Mouse (Mus musculus): ENCODE measurements at regions not wholly inside any gene's neighbourhood (a gene's known extent, or its start where the extent isn't known, plus 50 kb on each side); places are given as distances from the start of the nearest gene placed in this dataset.

DNA sequence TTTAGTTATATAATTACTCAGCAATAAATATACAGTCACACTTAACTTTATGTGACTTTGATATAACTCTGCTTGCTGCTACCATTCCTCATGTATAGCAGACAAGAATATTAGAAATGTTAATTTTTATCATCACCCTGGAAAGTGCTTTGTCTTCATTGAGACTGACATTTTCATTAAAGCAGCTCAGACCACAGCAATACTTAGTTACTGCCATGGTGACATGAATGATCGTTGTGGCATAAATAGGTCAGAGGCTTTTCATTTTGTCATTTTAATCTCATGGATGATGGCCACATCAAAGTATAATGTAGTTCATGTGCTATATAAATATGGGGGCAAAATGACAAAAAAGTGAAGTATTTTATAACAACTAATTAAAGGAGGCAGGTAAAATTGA lies 498.1 kb downstream of the Slc22a22 start:
- no peak for DNase-seq (ENCODE audit: low spot score in 2 of 2)

DNA sequence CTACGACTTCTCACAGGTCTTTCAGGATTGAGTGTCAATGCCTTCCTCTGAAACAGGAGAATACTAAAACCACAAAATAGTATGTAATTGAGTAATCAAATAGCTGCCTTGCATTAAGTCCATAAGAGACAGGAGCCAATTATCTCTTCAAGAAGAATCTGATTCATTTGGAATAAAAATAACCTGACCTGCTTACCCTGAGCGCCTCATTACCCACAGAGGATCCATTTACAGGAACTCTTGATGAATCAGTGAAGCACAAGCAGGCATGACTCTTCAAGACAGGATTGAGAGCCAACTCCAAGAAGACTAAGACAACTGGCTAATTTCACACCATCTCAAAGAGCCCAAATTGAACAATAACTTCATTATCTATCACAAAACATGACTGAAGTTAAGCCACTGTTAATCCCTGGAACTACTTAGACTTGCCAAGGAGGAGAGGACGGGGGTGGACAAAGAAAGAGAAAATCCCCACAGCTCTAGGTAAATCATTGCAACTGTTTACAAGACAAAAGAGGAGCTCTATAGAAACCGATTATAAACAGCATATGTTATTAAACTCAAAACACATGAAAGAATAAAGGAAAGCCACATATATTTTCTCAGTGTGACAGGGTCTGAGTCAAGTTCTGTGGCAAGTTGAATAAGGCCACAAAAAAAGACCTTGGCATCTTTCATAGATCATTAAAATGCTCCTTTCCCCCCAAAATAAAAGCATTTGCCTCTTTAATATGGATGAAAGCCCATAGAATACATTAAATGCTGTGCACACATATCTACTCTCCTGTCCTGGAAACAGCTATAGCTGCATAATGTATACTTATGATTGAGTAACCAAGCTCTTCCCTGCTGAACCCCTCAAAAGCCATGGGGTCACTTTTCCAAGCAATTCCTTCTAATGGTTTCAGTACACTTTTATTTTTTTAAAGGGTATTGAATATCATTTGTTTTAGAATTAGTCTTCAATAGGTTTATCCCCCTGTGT lies 501.7 kb downstream of the Slc22a22 start:
- DNase-seq (ENCODE audit: low spot score in 2 of 2), result no peak

- DNase-seq (ENCODE audit: low spot score in 2 of 2), result no peak
Measured at GRCm38 (mm10) chr15:56970140-56970539, 507.3 kb downstream of the Slc22a22 start.

GRCm38 (mm10) chr15:56956356-56956755 lies 521.1 kb downstream of the Slc22a22 start:
- DNase-seq (ENCODE audit: low spot score in 2 of 2), result no peak

GRCm38 (mm10) chr15:56952176-56952575 lies 525.2 kb downstream of the Slc22a22 start:
- DNase-seq (ENCODE audit: low spot score in 2 of 2), result no peak

DNA sequence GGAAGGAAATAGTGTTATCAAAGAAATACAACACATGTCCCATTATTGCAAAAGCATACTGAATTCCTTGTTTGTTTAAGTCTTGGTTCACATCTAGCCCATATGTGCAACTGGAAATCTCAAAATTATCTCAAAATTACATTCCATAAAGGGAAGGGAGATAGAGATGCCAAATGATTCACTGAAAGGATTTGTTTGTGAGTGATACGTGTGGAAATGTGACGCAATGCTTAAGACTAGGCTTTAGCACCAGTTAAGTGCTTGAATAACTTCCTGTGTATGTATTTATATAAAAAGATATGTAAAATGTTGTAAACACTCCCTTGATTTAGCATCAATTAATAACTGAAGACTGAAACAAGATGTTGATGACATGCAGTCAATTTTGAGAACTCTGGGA lies 526.6 kb downstream of the Slc22a22 start:
- no peak for DNase-seq (ENCODE audit: low spot score in 2 of 2)

- no peak for DNase-seq (ENCODE audit: low spot score in 2 of 2)
Measured at GRCm38 (mm10) chr15:56940891-56941290, 536.5 kb downstream of the Slc22a22 start.

- no peak for DNase-seq (ENCODE audit: low spot score in 2 of 2)
Measured at GRCm38 (mm10) chr15:56896553-56896952, 580.9 kb downstream of the Slc22a22 start.

- no peak for DNase-seq (ENCODE audit: low spot score in 2 of 2)
Measured at GRCm38 (mm10) chr15:56881501-56881900, 595.9 kb downstream of the Slc22a22 start.

DNA sequence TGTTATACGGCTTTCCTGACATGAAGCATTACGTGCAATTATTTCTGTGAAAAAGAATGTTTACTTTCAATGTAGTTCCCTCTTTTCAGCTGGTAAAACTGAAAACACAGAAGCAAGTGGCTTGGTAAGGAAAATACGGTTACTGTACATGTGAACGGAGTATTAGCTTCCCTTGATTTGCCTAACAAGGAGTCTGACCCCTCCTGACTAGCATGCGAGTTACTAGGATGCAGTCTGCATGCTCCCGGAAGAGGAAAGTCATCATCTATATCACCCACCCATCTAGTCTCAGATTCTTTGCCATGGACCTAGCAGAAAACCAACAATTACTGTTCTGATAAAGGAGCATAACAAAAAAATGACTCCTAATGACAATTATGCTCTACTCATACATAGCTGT lies 611.5 kb downstream of the Slc22a22 start:
- DNase-seq (ENCODE audit: low spot score in 2 of 2), result no peak

DNA sequence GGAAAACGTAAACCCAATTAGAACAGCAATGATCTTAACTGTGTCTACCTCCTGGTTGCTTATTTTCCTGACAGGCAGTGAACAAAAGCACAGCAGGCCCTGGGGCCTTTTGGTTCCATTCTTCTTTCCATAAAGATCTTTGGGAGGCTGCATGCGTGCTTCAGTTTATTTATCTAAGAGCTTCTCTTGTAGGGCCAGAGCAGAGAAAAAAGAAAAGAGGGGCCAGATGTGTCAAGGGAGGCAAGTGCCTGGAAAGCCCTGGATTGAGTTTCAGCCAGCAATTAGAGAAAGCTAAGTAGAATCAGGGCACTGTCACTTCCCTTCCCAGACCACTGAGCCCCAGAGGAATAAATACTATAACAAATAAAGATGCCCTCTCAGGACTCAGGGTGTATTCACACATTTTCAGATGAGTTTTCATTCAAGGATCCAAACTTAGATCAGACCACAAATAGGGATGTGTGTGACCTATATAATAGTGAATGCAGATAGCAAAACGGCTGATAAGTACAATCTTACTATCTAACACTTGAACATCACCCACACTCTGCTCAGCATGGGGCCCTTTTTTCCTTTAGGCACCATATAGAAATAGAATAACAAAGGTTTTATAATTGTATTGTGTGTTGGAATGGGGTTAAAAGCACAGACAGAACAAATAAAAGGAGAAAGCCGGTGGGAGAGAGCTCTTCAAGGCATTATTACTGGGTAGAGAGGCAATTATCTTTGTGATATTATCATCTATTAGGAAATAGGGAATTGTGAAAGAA lies 612.2 kb downstream of the Slc22a22 start:
- DNase-seq (ENCODE audit: low spot score in 2 of 2), result no peak

DNA sequence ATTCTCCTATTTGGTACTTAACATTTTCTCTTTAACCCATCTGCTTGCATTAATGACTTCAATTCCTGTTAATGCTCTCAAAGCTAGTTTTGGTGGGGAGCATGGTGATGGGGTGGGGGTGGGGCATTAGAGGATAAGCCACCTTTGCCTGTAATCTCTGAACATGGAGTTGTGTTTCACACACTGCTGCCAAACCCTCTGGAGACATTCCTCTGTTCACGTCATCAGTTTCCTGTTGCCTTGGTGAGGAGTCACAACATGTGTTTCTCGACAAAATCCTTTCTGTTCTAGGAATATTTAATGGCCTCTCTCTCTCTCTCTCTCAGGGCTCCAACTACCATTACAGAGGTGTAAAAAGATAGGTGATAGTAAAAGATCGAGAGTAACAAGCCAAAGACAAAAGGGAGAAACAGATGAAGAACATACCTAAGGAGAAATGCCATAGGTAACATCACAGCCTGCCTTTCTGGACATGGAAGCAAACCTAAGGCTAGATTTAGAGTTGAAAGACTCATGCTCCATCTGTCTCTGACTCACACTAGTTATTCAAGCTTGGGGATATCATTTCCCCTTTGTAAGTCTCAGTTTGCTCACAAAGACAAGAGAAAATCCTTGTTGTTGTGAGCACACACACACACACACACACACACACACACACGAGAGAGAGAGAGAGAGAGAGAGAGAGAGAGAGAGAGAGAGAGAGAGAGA lies 618.6 kb downstream of the Slc22a22 start:
- no peak for DNase-seq (ENCODE audit: low spot score in 2 of 2)

GRCm38 (mm10) chr15:56858134-56858533 lies 619.3 kb downstream of the Slc22a22 start:
- DNase-seq (ENCODE audit: low spot score in 2 of 2), result no peak

- DNase-seq (ENCODE audit: low spot score in 2 of 2), result peak in 1 of 2 experiments; percentile 13
Measured at GRCm38 (mm10) chr15:56856057-56856456, 621.4 kb downstream of the Slc22a22 start.

DNA sequence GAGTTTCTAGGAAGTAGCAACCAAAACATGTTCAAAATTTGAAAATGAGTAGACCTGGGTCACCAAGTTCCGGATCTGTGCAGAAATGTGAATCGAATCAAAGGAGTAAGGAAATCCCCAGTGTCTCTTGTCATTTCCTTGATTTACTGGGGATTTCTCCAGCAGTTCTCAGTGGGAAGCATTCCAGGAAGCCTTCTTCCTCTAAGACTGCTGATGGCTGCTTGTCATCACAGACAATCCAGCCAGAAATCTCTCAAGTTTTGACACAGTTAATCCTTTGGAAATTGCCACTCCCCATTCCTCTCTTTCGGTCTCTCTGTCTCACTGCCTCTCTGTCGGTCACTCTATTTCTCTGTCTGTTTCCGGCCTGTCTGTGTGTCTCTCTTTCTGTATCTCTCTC lies 624.3 kb downstream of the Slc22a22 start:
- DNase-seq (ENCODE audit: low spot score in 2 of 2), result no peak

DNA sequence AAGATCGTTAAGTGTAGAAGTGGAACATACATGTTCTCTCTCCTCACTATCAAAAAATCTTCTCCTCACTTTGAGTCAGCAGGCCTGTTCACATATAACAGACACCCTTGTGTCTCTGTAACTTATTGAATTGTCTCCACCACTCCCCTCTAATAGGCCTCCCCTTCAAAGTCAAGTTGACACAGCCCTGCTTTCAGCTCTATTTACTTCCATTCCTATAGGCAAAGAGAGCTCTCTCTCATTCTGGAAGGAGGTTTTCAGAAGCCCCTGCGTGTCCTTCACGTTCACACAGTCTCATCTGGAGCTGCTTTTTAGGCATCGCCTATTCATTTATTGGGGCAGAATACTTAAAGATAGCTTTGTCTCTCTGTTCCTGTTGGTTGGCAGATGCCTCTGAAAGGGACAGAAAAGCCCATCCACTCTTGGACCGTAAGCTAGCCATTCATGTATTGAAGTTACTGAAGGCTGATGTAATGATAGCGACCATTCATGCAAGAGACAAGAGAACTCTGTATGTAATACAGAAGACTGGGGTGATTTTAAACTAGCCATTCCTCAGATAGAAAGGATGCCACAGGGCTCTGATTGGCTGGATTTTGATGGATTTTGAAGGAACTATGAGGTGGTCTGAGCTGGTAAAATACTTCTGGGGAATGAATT lies 629.8 kb downstream of the Slc22a22 start:
- DNase-seq (ENCODE audit: low spot score in 2 of 2), result no peak

DNA sequence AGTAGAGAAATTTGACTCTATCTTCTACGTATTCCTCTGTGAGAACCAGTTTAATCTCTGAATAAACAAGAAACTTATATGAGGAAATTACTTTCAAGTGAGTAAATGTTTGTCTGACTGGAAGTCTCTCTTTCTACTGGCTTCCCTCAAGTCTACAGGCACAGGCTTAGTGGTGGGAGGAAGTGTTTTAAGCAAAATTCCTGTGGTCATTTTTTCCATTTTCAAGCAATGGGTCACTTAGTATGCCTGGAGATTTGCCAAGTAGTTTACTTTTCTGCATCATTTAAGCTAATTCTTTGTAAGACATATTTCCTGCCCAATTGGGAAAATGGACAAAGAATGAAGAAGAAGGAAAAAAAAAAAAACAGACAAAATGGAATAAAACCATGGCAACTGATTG lies 632.9 kb downstream of the Slc22a22 start:
- DNase-seq (ENCODE audit: low spot score in 2 of 2), result no peak

- no peak for DNase-seq (ENCODE audit: low spot score in 2 of 2)
Measured at GRCm38 (mm10) chr15:56841516-56841915, 635.9 kb downstream of the Slc22a22 start.

DNA sequence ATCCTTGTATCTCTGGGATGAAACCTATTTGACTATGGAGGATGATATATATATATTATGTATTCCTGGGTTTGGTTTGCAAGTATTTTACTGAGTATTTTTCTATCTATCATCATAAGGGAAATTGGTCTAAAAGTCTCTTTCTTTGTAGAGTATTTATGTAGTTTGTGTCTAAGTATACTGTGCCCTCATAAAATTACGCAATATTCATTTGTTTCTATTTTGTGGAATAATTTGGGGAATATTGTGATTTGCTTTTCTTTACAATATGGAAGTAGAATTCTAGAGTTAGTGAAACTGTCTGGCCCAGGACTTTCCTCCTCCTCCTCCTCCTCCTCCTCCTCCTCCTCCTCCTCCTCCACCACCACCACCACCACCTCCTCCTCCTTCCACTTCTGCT lies 640.1 kb downstream of the Slc22a22 start:
- DNase-seq (ENCODE audit: low spot score in 2 of 2), result no peak

DNA sequence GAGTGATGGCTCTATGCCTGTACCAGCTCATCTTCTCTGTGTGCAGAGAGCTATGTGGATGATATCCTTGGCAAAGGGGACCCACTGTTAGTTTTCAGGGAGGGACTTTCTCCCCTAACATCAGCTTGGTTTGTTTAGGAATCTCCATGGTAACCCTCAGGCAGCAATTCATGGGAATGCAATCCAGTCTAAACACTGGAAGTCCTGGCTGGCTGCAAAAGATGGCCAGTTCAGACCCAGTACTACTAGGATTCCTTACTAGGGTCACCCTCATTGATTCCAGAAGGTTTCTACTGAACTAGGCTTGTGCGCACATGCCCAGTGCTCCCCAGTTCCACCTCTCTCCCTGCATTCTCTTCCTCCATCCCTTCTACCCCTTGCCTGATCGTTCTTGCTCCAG lies 642.8 kb downstream of the Slc22a22 start:
- no peak for DNase-seq (ENCODE audit: low spot score in 2 of 2)

- DNase-seq (ENCODE audit: low spot score in 2 of 2), result no peak
Measured at GRCm38 (mm10) chr15:56832666-56833065, 644.8 kb downstream of the Slc22a22 start.

Measured in left cerebral cortex, adult 8-10 months (tissue).